Mouse (Mus musculus) gastrocnemius, postnatal 10 days (tissue): ENCODE data around the gene Cfdp1. TPM values are rescaled to one million over a fixed set of nuclear protein-coding genes. Genes with fewer than 3 reads are reported as not detected.

Source experiments
- DNase-seq: peaks from one replicate; pipeline ENCODE4 v3.0.0; 2021; ENCODE audit warnings: mixed read lengths
- total RNA-seq, 2 experiments: library from RNA; stranded (reverse); gene quantifications; 2 replicates each; pipeline ENCODE4 v1.2.3; 2021

The Cfdp1 gene
- total RNA-seq, 2 experiments from 2014 or later, result 33.3 to 43.3 TPM

DNA sequence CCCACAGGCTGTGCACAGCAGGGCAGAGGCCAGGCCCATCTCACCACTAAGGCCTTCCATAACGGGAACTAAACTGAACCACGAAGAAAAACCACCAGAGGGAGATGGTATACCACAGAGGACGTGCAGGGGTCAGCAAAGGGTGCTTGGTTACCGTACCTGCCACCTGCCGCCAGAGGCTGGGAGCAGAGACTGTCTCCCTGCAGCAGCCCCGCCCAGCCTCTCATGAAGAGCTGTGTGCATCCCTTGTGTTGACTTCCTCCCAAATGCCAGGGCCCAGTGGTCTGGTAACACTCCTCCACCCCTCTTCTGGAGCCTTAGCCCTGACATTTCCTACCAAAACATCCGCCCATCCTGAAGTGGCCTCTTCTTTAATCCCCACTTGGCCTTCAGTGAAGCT lies 114.5 kb downstream of the Cfdp1 start:
- no peak for DNase-seq

DNA sequence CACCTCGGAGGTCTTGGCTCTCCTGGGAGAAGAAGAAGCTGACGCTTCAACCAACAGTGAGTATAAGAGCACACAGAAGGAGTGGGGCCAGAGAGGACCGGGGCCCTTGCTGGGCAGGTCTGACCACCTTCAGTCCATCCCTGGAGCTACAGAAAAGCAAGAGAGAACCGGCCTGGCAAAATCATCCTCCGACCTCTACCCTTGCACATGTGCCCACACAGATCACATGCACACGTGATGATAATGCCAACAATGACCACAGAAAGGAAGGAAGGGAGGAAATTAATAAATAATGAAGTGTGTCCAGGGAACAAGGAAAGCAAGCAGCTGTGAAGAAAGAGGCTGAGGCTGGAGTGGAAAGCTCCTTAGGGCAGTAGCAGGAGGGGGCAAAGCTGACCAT lies 115.2 kb downstream of the Cfdp1 start:
- no peak for DNase-seq

DNA sequence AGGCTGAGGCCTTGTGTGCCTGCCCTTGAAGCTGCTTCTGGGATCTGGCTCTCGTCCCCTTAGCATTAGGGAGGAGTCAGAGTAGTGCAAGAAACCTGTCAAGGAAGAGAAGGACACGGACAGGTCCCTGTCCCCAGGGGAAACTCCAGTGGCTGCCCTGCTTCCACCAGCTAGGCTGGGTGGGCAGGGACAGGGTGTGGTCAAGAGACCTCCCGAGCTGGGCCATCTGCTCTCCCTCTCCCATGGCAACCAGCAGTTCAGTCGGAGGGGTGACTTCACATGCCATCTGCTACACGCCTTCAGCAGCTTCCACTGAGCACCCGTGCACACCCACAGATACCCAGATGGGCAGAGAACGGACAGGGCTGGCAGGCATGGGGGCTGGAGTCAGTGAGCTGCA lies 117.8 kb downstream of the Cfdp1 start:
- peak; percentile 5 for DNase-seq

DNA sequence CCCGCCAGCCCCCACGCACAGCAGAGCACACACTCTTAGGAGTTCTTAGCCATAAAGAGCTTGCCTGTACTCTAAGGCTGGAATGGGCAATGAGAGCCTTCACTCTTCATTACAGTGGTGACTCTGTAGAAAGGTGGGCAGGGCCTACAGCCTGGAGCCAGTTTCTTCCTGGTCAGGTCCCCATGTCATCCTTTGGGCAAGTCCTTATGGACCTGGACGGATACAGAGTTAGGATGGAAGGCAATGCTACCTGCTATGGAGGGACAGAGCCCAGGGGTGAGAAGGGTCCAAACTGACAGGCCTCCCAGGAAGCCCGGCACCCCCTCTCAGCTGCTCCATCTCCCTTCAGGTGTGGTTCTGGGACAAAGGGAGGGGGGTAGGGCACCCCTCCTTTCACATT lies 118.3 kb downstream of the Cfdp1 start:
- DNase-seq, result no peak

DNA sequence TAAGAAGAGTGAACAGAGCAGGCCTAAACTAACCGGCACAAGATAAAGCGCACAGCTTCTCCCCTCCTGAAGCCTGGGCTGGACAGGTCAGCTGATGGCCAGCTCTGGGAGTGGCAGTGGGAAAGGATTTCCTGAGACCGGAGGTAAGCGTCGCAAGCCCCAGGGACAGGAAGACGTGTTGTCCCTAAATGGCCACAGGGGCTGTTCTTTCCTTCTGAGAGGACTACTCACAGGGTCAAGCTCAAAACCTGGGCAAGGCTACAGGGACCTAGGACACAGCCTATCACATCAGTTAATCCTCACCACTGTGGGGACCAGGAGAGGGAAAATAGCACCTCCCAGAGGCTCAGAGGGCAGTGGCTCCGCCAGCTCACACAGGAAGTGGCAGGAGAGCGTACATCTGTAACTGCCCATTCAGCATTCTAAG lies 118.7 kb downstream of the Cfdp1 start:
- peak; percentile 7 for DNase-seq

DNA sequence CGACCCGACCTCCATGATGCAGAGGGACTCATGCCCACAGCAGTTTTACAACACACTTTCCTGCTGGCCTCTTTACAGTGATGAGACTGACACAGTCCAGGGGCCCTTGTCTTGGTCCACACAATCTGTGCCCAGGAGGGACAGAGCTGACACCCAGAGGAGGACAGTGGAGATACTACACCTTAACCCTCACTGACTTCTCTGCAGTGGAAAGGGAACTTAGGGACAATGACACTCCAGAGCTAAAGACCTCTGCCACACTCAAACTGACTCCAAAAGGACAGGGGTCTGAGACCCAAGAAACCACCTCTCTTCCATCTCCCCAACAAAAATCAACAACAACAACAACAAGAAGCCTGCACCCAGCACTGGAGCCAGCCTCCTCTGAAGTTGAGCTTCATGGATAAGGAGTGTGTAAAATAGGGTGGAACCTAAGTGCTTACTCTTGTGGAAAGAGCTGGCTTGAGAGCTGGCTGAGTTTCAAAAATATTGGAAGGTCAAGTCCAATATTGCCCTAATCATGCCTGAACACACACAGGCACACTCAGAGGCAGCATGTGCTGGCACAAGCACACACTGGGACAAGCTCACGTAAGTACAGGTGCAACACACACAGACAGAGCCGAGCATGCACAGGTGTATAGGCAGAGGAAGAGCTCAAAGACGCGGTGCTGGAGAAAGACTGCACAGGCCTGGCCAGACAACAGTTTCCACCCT lies 119.7 kb downstream of the Cfdp1 start:
- no peak for DNase-seq

DNA sequence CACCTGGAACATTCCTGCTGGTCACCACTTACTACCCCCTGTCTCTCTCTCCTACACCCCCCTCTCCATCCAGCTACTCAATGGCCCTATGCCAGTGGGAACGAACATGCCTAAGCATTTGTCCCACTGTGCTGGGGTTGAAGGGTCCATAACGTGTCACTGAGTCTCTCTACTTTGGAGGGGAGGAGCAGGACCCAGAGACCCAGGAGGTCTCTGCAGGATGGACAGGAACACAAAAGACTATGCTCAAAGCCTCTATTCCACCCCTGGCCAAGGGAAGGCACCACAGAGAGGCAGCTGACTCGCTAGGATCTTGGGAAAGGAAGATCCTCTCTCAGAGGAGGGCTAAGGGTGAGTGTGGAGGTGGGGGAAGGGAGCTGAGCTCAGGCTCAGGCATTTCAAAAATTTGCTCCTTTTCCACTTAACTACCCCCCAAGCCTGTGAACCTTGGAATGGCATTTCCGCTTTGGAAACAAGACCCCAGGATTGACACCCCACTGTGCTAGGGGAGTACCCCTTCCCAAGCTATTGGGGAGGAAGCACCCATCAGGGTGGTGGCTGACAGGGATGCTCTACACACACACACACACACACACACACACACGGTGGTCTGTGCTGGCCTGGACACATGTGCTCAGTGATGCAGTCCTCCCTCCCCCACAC lies 120.4 kb downstream of the Cfdp1 start:
- peak; percentile 7 for DNase-seq

DNA sequence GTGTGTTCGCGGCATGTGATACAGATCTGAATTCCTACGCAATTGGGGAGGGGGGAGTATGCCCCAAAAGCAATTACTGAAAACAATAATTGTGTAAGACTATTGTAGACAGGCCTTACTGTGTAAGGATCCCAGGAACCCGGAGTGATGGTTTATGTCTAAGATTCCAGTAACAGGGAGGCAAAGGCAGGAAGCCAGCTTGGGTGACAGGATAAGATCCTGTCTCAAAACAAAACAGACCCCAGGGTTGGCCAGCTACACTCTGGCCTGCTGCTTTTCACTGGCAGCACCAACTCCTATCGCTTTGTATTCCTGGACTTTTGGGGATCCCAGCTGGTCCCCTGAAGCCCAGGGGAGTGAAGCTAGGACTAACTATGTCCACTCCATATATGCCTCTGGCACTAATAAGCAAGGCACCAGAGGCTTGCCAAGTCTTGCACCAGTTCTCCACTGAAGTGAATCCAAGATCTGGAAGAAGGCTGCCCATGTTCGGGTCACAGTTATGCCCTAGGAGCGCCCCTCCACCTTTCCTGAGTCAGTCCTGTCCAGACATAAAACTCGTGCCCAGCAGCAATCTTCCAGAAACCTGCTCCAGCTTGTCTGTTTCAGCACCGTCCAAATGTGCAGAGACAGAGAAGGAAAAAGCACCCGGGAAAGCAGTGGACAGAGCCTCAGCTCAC lies 121.5 kb downstream of the Cfdp1 start:
- peak; percentile 23 for DNase-seq

DNA sequence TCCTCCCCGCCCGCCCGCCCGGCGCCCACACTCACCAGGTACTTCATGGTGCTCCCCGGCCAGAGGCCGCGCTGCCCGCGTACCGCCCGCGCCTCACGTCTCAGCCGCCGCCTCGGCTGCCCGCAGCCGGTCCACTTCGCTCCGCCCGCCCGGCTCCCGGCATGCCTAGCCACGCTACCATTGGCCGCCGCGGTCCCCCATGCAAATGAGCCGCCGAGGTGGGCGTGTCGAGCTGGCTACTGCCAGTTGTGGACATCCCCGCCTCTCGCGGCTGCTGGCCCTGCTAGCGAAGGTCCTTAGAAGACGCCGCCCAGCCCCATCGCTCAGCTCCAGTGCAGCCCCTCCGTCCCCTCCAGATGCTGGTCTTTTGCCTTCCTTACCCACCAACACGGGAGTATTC lies 122.1 kb downstream of the Cfdp1 start:
- DNase-seq, result peak; percentile 98

DNA sequence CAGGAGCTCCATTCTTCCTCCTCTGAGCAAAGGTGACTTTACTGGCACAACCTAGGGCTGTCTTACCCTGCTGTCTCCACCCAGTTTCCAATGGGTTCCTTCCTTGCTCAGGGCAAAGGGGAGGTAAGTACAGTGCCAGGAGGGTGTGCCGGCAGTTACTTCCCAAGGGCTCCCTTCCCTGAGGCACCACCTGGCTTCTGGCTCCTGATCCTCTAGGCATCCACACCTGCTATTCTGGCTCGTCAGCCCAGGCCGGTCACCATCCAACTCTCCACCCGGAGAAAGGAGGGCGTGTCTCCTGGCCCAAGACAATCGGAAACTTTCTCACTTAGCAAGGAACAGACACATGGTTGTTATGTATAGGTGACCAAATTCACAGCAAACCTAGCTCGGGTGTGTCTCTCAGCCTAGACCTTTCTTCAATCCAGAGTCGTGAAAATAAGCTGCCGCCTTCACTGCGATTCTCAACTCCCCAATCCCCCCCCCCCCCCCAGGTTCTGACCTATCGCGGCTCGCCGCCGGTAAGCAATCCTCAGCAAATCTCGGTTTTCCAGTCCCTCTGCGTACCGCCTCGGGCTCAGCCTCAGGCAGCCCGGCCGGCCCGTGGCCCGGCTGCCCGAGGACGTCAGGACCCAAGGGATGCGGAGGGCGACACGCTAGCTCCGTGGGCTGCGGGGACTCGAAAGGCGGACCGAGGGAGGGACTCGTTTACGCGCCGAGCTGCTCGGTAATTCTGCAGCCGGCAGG lies 122.7 kb downstream of the Cfdp1 start:
- DNase-seq, result peak; percentile 22

DNA sequence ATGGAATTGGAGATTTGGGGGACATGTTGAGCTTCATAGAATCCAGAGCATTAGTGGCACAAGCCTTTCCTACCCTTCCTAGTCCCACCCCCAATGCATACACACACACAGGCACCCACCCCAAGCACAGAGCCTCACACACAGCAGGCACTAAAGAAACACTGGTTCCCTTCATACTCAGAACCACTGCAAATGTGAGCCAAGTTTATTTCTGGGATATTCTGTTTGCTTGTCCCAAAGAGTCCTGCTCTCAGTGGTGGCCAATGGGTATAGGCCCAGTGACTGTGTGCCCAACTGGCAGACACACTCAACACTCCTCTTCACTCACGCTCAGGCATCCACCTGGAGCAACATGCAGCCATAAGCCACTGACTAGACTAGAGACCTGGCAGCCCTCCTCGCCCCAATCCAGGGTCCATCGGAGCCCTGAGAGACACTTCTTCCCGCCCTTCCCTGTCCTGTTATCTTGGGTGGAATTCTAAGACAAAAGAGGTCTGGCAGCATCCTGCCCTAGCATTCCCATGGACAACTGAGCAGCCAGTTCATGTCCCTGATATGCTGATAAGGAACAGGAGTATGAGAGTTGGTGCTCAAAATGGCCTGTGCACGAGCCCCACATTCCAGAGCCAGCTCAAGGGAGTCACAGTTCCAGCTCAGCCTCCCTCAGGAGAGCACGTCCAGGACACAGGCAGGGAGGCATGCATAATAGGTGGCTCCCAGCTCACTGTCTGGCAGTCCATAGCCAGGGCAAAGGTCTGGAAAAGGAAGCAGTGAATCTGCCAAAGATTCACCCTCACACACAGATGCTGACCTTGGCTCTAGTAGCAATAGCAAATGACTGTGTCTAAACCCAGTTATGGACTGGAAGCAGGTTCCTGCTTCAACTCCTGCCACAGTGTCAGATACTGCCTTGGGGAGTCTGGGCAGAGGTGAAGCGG lies 124.6 kb downstream of the Cfdp1 start:
- no peak for DNase-seq

DNA sequence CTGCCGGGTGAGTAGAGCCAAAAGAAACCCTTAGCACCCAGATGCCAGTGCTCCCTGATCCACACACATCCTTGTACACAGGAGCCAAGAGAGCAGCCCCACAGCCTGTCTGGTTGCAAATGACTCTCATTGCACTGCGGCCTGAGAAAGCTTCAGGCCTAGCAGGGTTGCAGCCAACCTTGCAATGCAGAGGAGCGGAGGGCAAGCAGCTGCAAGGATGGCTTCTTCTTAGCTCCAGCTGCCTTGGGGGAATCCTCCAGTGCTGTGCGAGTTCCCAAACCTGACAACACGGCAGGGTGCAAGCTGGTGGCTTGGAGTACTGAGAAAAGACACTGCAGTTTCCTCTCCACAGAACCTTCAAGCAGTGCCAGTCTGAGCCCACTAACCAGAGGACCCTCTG lies 125.6 kb downstream of the Cfdp1 start:
- DNase-seq, result no peak

DNA sequence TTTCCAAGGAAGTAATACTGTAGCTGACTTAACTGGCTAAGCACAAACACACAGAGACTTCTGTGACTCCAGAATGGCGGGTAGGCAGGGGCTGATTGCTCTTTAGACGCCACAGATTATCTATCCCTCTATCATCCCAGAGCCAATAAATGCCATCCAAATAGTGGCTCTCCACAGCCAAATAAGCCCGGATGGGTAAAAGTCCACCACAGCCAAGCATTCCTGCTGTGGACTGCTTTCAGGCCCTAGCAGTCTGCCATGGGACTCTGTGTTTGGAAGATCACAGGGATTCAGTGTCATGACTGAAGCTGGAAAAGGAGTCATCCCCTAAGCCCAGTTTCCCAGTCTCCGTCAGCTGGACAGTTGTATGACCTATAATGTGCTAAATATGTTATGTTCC lies 126.5 kb downstream of the Cfdp1 start:
- DNase-seq, result no peak

DNA sequence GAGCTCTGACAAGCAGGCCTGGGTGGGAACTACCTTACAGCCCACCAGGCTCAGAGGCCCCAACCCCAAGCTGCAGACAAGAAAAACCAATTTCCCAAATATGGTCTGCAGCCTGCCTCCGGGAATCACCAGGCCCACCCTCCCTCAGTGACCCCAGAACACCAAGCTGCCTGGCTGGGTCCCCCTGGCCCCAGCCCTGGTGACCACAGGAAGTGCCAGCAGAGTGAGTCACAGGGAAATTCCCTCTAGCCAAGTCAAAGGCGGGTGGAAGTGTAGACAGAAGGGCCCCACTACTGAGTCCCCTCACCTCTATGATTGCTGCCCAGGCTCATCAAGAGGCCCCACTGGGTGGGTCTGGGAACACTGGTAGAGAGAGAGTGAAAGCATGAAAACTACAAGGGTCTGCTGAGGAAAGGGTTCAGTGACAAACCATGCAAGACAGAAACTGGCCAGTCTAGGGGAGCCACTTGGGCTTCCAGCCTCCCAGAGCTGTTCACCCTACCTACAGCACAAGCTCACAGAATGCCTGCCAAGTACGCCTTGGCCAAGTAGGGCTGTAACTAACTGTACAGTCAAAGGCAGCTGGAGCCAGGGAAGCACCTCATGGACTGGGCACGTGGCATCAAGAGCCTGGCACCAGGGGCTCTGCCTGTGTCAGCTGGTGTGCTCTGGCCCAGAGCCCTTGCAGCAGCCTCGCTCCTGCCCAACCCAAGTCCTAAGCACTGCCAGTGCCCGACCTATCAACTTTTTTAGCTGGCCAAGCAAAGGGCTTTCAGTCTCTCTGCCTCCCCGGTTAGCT lies 127.8 kb downstream of the Cfdp1 start:
- peak; percentile 72 for DNase-seq

DNA sequence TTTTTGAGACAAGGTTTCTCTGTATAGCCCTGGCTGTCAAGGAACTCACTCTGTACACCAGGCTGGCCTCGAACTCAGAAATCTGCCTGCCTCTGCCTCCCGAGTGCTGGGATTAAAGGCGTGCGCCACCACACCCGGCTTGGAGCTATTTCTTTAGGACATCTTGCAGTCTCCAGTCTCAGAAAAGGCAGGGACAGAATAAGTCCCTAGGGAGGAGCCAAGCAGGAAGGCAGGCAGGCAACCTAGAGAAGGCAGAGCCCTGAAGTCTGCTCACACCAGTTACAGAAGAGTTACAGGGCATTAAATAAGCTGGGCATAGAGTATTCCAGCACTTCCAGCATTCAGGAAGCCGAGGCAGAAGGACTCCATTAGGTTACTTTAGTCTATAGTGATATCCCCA lies 128.8 kb downstream of the Cfdp1 start:
- DNase-seq, result no peak

DNA sequence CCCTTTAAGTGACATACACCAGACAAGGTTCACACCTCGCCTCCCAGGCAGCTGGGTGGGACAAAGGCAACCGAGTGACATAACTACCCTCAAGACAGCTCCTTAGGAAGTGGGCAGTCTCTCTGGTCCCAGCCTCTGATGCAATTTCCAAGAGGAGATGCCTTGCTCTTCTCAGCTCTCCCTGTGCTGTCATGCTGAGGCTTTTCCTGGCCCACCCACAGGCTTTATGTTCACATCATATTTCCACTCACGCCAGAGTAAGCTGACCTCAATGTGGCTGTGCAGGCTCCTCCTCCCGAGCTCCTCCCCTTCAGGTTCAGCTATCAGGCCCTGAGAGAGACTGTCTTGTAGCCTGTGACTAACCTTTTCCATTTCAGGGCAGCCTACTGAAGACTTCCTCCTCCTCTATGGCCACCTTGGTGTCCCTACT lies 134.0 kb downstream of the Cfdp1 start:
- DNase-seq, result no peak

DNA sequence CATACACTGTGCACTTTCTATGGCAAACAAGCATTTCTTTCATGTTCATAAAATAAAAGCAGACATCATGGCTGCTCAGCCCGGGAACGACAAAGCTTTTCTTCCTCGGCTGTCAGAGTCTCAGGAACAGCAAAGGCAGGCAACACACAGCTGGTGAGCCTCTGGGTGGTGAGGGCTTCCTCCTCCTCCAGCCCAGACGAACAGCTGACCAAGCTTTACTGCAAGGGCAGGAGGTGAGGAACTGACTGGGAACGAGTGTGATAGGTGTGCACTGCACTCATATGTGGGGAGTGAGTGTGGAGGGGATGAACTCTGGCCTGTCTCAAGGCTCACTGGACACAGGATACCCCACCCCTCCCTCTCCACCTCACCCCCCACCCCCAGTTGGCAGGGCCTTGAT lies 135.2 kb downstream of the Cfdp1 start:
- no peak for DNase-seq
